Mouse (Mus musculus) lung, postnatal 0 days (tissue): ENCODE data around the gene Ptprq. TPM values are rescaled to one million over a fixed set of nuclear protein-coding genes. Genes with fewer than 3 reads are reported as not detected.

ENCODE experiments used
- ATAC-seq: fragments of 200-750 bp; cut with Nextera tagmentation; 2 replicates; pipeline ENCODE4 v1.8.0; 2017; ENCODE audit warnings: moderate library complexity
- DNase-seq: peaks from one replicate; pipeline ENCODE4 v3.0.0-alpha.2; 2016; ENCODE audit warnings: low spot score
- H3K27ac ChIP-seq: fragments of 300-500 bp; sonication (generic); 2 replicates; pipeline ENCODE4 v1.5.1; 2014; ENCODE audit warnings: antibody characterized with exemption, mild to moderate bottlenecking, low read length, mixed read lengths
- H3K27me3 ChIP-seq: fragments of 300-500 bp; sonication (generic); replicated peaks from 2 replicates; pipeline ENCODE4 v1.6.1; 2014; ENCODE audit warnings: low read length, mixed read lengths; ENCODE audit not compliant: insufficient read depth
- H3K36me3 ChIP-seq: fragments of 300-500 bp; sonication (generic); 2 replicates; pipeline ENCODE4 v1.6.1; 2014; ENCODE audit warnings: low read length, mixed read lengths; ENCODE audit not compliant: insufficient read depth
- H3K4me1 ChIP-seq: fragments of 300-500 bp; sonication (generic); 2 replicates; pipeline ENCODE4 v1.6.1; 2014; ENCODE audit warnings: antibody characterized with exemption, low read depth, low read length, mixed read lengths; ENCODE audit not compliant: insufficient read depth
- H3K4me2 ChIP-seq: fragments of 300-500 bp; sonication (generic); replicated peaks from 2 replicates; pipeline ENCODE4 v1.6.1; 2014; ENCODE audit warnings: low read depth, mild to moderate bottlenecking, low read length, moderate library complexity, mixed read lengths
- H3K4me3 ChIP-seq: fragments of 300-500 bp; sonication (generic); 2 replicates; pipeline ENCODE4 v1.5.1; 2014; ENCODE audit warnings: low read depth, low read length
- H3K9ac ChIP-seq: fragments of 300-500 bp; sonication (generic); replicated peaks from 2 replicates; pipeline ENCODE4 v1.6.1; 2014; ENCODE audit warnings: low read depth, mild to moderate bottlenecking
- H3K9me3 ChIP-seq: fragments of 300-500 bp; sonication (generic); 2 replicates; pipeline ENCODE4 v1.6.1; 2016; ENCODE audit warnings: low read length, mixed read lengths
- CTCF ChIP-seq: IDR thresholded peaks from 2 replicates; pipeline ENCODE4 v1.5.1; 2016; ENCODE audit warnings: antibody characterized with exemption, mild to moderate bottlenecking
- EP300 ChIP-seq: IDR thresholded peaks from 2 replicates; pipeline ENCODE4 v1.6.1; 2016; ENCODE audit warnings: antibody characterized with exemption, mild to moderate bottlenecking, control low read depth
- WGBS: fragments of 180-500 bp; shearing (Covaris S2); extraction: QIAGEN DNeasy Blood & Tissue Kit; methylation state at CpG from one replicate; pipeline ENCODE4 v1.1.7; 2014; 5-methylcytosine and 5-hydroxymethylcytosine counted together
- polyA plus RNA-seq: library from polyadenylated mRNA; unstranded; fragments of >200 nt; fragmentation: Nextera tagmentation; extraction: Ambion mirVana; gene quantifications from 2 replicates; pipeline ENCODE4 v1.2.1, GENCODE M21; 2015

Gene Ptprq
- polyA plus RNA-seq, 1 experiment from 2014 or later = 0.07 TPM

DNA sequence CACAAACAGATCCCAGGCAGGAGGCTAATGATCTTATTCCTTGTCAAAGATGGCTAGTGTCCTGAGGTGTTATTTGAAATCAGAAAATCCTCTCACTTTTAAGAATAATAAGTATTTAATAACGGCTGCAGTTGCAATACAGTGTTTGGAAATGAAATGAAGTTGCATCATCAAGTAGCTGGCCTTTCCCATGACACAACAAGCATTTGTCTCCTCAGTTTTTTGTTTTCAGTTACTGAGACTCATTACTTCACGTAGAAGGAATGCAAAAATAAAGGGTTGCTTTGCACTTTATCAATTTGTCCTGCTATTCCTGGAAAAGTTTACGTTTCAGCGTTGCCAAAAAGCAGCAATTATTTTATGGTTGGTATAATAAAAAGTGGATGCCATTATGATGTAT lies 216.4 kb downstream of the Ptprq start:
- Histone ChIP-seq H3K4me1 (no peaks in the 10 kb centered on the region), H3K27ac (no peak overlapping the region), H3K4me3 (no peak overlapping the region), H3K9ac (no peak overlapping the region), H3K4me2 (no peak overlapping the region), H3K36me3 (no peaks in the 10 kb centered on the region), H3K9me3 (no peaks in the 10 kb centered on the region), H3K27me3 (no peaks in the 10 kb centered on the region)
- DNase-seq (peak; percentile 34), ATAC-seq (no peak)
- WGBS = 42% methylated on average over 4 of the region's 4 CpGs
- no peak for TF ChIP-seq CTCF

DNA sequence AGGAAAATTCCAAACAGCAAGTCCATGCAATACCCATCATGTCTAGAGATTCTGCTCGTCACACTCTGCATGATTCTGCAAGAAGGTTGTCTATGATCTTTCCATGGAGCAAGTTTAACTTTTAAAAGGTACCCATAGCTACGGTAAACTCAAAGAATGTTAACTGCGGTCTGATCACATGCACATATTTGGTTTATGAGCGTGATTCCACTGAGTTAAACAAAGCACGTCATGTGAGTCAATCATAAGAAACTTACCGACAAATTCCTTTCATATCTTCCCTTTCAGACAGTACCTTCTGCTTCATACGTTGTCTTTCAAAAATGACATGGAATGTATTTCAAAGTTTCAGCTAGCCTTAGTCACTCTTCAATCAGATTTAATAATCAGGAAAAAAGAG lies 217.7 kb downstream of the Ptprq start:
- Histone ChIP-seq H3K4me1 (no peaks in the 10 kb centered on the region), H3K4me3 (no peak overlapping the region), H3K27ac (no peak overlapping the region), H3K9ac (no peak overlapping the region), H3K9me3 (no peaks in the 10 kb centered on the region), H3K27me3 (no peaks in the 10 kb centered on the region), H3K36me3 (no peaks in the 10 kb centered on the region), H3K4me2 (no peak overlapping the region)
- ATAC-seq = no peak
- TF ChIP-seq CTCF = no peak
- TF ChIP-seq EP300 = no peak
- 80% methylated on average over 7 of the region's 7 CpGs for WGBS
- DNase-seq = no peak

DNA sequence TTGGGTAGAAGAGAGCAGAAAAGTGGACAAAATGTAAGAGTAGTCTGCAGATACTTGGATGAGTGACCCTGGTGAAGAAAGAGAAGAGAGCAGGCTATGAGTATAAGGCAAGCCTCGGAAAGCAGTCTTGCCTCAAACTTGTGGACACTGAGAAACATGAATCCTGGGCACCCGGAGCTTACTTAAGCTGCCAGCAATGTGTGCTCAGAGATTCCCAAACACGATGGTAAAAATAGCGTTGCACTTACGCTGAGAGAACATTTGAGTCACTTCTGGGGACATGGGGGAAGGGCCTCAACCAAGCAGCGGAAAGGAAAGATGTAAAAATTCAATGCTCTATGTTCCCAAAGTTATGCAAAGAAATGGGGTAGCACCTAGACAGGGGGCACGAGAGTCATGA lies 220.2 kb downstream of the Ptprq start:
- TF ChIP-seq CTCF = no peak
- H3K9ac ChIP-seq = no peak overlapping the region
- H3K9me3 ChIP-seq = no peaks in the 10 kb centered on the region
- no peak overlapping the region for H3K27ac ChIP-seq
- no peaks in the 10 kb centered on the region for H3K27me3 ChIP-seq
- no peaks in the 10 kb centered on the region for H3K36me3 ChIP-seq
- H3K4me2 ChIP-seq = no peak overlapping the region
- DNase-seq = peak; percentile 21
- 61% methylated on average over 7 of the region's 7 CpGs for WGBS
- ATAC-seq = peak; percentile 41
- no peaks in the 10 kb centered on the region for H3K4me1 ChIP-seq
- no peak overlapping the region for H3K4me3 ChIP-seq

DNA sequence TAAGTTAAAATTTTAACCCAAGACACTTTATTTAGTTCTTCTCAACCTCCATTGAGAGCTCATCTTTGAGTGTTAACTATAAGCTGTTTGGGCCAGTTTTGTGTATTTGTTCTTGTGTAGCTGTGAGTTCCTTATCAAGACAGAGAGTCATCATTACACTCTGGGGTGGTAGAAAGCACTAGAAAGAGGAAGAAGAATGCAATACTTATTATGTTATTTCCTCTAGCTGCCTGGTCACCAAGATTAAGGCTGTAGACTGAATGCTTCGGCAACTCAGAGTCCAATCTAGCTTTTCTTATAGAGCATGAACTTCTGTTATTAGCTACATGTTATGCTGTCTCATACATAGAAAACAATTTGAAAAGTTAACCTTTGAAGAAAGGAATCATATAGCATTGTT lies 223.4 kb downstream of the Ptprq start:
- WGBS = 62% methylated on average over 1 of the region's 1 CpGs
- no peak for DNase-seq
- H3K36me3 ChIP-seq = no peaks in the 10 kb centered on the region
- TF ChIP-seq EP300 = no peak
- no peak for TF ChIP-seq CTCF
- H3K9ac ChIP-seq = no peak overlapping the region
- H3K4me2 ChIP-seq = no peak overlapping the region
- no peak overlapping the region for H3K27ac ChIP-seq
- H3K4me1 ChIP-seq = no peaks in the 10 kb centered on the region
- H3K27me3 ChIP-seq = no peaks in the 10 kb centered on the region
- ATAC-seq = no peak
- H3K4me3 ChIP-seq = no peak overlapping the region
- H3K9me3 ChIP-seq = no peaks in the 10 kb centered on the region

DNA sequence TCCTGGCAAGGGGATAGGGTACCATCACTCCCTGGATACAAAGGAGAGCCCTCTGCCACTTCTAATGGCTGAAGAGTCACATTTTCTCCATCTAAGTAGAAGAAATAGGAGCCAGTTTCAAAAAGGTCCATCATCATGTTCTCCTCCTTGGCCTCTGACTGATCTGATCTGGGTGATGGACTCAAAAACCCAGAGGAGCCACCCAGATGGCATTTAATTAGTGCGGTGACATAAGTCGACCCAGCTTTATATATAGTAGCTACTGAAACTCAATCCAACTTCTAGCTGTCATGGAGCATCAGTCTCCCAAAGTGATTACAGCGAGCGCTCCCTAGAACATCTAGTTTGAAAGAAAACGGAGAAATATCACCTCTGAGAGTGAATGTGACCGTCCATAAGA lies 225.3 kb downstream of the Ptprq start, which contains the start of gene Myf6:
TSS of gene Myf6 (minus strand) at position 170 of the 400 bp plus-strand sequence.
- no peak within 1 kb of the TSS for H3K9ac ChIP-seq
- DNase-seq (no peak), ATAC-seq (no peak)
- H3K9me3 ChIP-seq = no peaks in the 10 kb centered on the region
- no peaks in the 10 kb centered on the region for H3K4me1 ChIP-seq
- no peaks in the 10 kb centered on the region for H3K36me3 ChIP-seq
- peak within 1 kb of the TSS; percentile 21; the same call in 1 of the 2 replicates for H3K4me3 ChIP-seq
- no peaks in the 10 kb centered on the region for H3K27me3 ChIP-seq
- no peak within 1 kb of the TSS for H3K27ac ChIP-seq
- H3K4me2 ChIP-seq = peak within 1 kb of the TSS; percentile 54
- 91% methylated on average over 6 of the region's 6 CpGs for WGBS
- TF ChIP-seq CTCF = no peak
- TF ChIP-seq EP300 = no peak

DNA sequence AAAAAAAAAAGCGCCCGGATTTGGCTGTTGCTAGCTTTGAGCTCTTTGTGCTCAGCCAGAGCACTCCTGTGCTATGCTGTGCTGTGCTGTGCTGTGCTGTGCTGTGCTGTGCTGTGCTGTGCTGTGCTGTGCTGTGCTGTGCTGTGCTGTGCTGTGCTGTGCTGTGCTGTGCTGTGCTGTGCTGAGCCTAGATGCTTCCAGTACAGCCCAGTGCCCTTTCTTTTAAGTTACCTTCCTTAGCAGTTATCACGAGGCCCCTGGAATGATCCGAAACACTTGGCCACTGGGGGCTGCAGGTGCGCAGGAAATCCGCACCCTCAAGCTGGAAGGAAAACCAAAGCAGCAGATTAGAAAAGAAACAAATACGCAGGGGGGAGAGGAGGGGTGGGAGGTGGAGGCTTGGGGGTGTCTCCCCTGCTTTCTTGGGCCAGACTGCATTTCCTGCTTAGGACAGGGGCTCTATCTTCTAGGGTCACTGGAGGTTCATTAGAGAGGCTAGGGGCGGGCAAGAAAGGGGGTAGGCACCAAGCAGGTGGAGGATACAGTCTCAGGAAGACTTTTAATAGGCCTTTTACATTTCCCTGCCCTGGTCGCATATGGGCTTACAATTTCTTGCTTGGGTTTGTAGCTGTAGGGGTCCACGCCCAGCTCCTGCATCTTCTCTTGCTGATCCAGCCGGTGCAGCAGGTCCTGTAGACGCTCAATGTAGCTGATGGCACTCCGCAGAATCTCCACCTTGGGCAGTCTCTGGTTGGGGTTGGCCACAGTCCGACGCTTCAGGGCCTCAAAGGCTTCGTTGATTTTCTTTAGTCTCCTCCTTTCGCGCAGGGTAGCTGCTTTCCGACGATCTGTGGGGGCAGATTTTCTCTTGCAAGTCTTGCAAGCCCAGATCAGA lies 226.0 kb downstream of the Ptprq start:
- Histone ChIP-seq H3K9ac (no peak overlapping the region), H3K4me2 (peak overlapping the region; percentile 54)

More for the DNA sequence above, 226.0 kb downstream of the Ptprq start:
- H3K36me3 ChIP-seq = no peaks in the 10 kb centered on the region
- no peaks in the 10 kb centered on the region for H3K9me3 ChIP-seq
- peak overlapping the region; percentile 21; the same call in 1 of the 2 replicates for H3K4me3 ChIP-seq
- TF ChIP-seq EP300 = no peak
- no peak for TF ChIP-seq CTCF
- no peak overlapping the region for H3K27ac ChIP-seq
- ATAC-seq (no peak), DNase-seq (no peak)
- WGBS = 46% methylated on average over 20 of the region's 20 CpGs
- H3K4me1 ChIP-seq = no peaks in the 10 kb centered on the region
- H3K27me3 ChIP-seq = no peaks in the 10 kb centered on the region
